Mouse (Mus musculus): ENCODE results near the gene Chn1. TPM values are rescaled to one million over a fixed set of nuclear protein-coding genes. Genes with fewer than 3 reads are reported as not detected.

The Chn1 gene
- polyA plus RNA-seq, 1 experiment from 2014 or later: 84.1 TPM

- Histone ChIP-seq H3K9ac (ENCODE audit: low read depth, low read length) (no peak overlapping the region), H3K36me3 (ENCODE audit: control insufficient read depth, insufficient read depth, low read length) (no peaks in the 10 kb centered on the region), H3K27me3 (ENCODE audit: control insufficient read depth, insufficient read depth, low read depth, low read length) (no peaks in the 10 kb centered on the region), H3K4me1 (ENCODE audit: control insufficient read depth, insufficient read depth, low read length) (no peaks in the 10 kb centered on the region), H3K9me3 (replicated peaks; ENCODE audit: control insufficient read depth, low read length, poor library complexity, severe bottlenecking) (no peaks in the 10 kb centered on the region), H3K27ac (ENCODE audit: low read length) (no peak overlapping the region), H3K4me3 (ENCODE audit: low read depth, low read length) (no peak overlapping the region), H3K4me2 (ENCODE audit: low read length) (no peak overlapping the region)
- WGBS: 32% methylated on average over 9 of the region's 9 CpGs
- ATAC-seq: no peak
Measured at GRCm38 (mm10) chr2:73596786-73597185, 178.4 kb downstream of the Chn1 start.

- Histone ChIP-seq H3K36me3 (ENCODE audit: control insufficient read depth, insufficient read depth, low read length) (no peaks in the 10 kb centered on the region), H3K4me1 (ENCODE audit: control insufficient read depth, insufficient read depth, low read length) (no peaks in the 10 kb centered on the region), H3K9ac (ENCODE audit: low read depth, low read length) (no peak overlapping the region), H3K4me3 (ENCODE audit: low read depth, low read length) (no peak overlapping the region), H3K27me3 (ENCODE audit: control insufficient read depth, insufficient read depth, low read depth, low read length) (no peaks in the 10 kb centered on the region), H3K27ac (ENCODE audit: low read length) (no peak overlapping the region), H3K4me2 (ENCODE audit: low read length) (no peak overlapping the region), H3K9me3 (replicated peaks; ENCODE audit: control insufficient read depth, low read length, poor library complexity, severe bottlenecking) (no peaks in the 10 kb centered on the region)
- no peak for ATAC-seq
- WGBS: 75% methylated on average over 5 of the region's 5 CpGs
Measured at GRCm38 (mm10) chr2:73596326-73596725, 178.8 kb downstream of the Chn1 start.

GRCm38 (mm10) chr2:73593101-73593439 is 182.1 kb downstream of the Chn1 start:
- 87% methylated on average over 2 of the region's 2 CpGs for WGBS
- Histone ChIP-seq H3K4me3 (ENCODE audit: low read depth, low read length) (no peak overlapping the region), H3K4me2 (ENCODE audit: low read length) (no peak overlapping the region), H3K9ac (ENCODE audit: low read depth, low read length) (no peak overlapping the region), H3K27ac (ENCODE audit: low read length) (no peak overlapping the region), H3K4me1 (ENCODE audit: control insufficient read depth, insufficient read depth, low read length) (peaks cover 8% of the 10 kb centered on the region; the same call in 1 of the 2 replicates), H3K9me3 (replicated peaks; ENCODE audit: control insufficient read depth, low read length, poor library complexity, severe bottlenecking) (no peaks in the 10 kb centered on the region), H3K36me3 (ENCODE audit: control insufficient read depth, insufficient read depth, low read length) (no peaks in the 10 kb centered on the region), H3K27me3 (ENCODE audit: control insufficient read depth, insufficient read depth, low read depth, low read length) (no peaks in the 10 kb centered on the region)
- ATAC-seq: no peak

GRCm38 (mm10) chr2:73592231-73593100 is 182.7 kb downstream of the Chn1 start:
- Histone ChIP-seq H3K36me3 (ENCODE audit: control insufficient read depth, insufficient read depth, low read length) (no peaks in the 10 kb centered on the region), H3K9me3 (replicated peaks; ENCODE audit: control insufficient read depth, low read length, poor library complexity, severe bottlenecking) (no peaks in the 10 kb centered on the region), H3K27me3 (ENCODE audit: control insufficient read depth, insufficient read depth, low read depth, low read length) (no peaks in the 10 kb centered on the region), H3K4me1 (ENCODE audit: control insufficient read depth, insufficient read depth, low read length) (peaks cover 8% of the 10 kb centered on the region; the same call in 1 of the 2 replicates), H3K4me2 (ENCODE audit: low read length) (no peak overlapping the region), H3K9ac (ENCODE audit: low read depth, low read length) (no peak overlapping the region), H3K4me3 (ENCODE audit: low read depth, low read length) (no peak overlapping the region), H3K27ac (ENCODE audit: low read length) (no peak overlapping the region)
- 80% methylated on average over 14 of the region's 14 CpGs for WGBS
- no peak for ATAC-seq

- WGBS: 50% methylated on average over 6 of the region's 6 CpGs
- Histone ChIP-seq H3K9ac (ENCODE audit: low read depth, low read length) (no peak overlapping the region), H3K4me2 (ENCODE audit: low read length) (no peak overlapping the region), H3K27me3 (ENCODE audit: control insufficient read depth, insufficient read depth, low read depth, low read length) (no peaks in the 10 kb centered on the region), H3K9me3 (replicated peaks; ENCODE audit: control insufficient read depth, low read length, poor library complexity, severe bottlenecking) (no peaks in the 10 kb centered on the region), H3K27ac (ENCODE audit: low read length) (no peak overlapping the region), H3K4me1 (ENCODE audit: control insufficient read depth, insufficient read depth, low read length) (peaks cover 8% of the 10 kb centered on the region; the same call in 1 of the 2 replicates), H3K36me3 (ENCODE audit: control insufficient read depth, insufficient read depth, low read length) (no peaks in the 10 kb centered on the region), H3K4me3 (ENCODE audit: low read depth, low read length) (no peak overlapping the region)
- no peak for ATAC-seq
Measured at GRCm38 (mm10) chr2:73591246-73591645, 183.9 kb downstream of the Chn1 start.

GRCm38 (mm10) chr2:73590106-73590505 is 185.0 kb downstream of the Chn1 start:
- Histone ChIP-seq H3K27ac (ENCODE audit: low read length) (no peak overlapping the region), H3K36me3 (ENCODE audit: control insufficient read depth, insufficient read depth, low read length) (no peaks in the 10 kb centered on the region), H3K9ac (ENCODE audit: low read depth, low read length) (no peak overlapping the region), H3K4me1 (ENCODE audit: control insufficient read depth, insufficient read depth, low read length) (peaks cover 13% of the 10 kb centered on the region), H3K27me3 (ENCODE audit: control insufficient read depth, insufficient read depth, low read depth, low read length) (no peaks in the 10 kb centered on the region), H3K4me3 (ENCODE audit: low read depth, low read length) (peak overlapping the region; percentile 21; the same call in 1 of the 2 replicates), H3K9me3 (replicated peaks; ENCODE audit: control insufficient read depth, low read length, poor library complexity, severe bottlenecking) (no peaks in the 10 kb centered on the region), H3K4me2 (ENCODE audit: low read length) (peak overlapping the region; percentile 48)
- 17% methylated on average over 12 of the region's 12 CpGs for WGBS
- no peak for ATAC-seq

- Histone ChIP-seq H3K4me1 (ENCODE audit: control insufficient read depth, insufficient read depth, low read length) (peaks cover 13% of the 10 kb centered on the region), H3K9me3 (replicated peaks; ENCODE audit: control insufficient read depth, low read length, poor library complexity, severe bottlenecking) (no peaks in the 10 kb centered on the region), H3K9ac (ENCODE audit: low read depth, low read length) (no peak overlapping the region), H3K4me3 (ENCODE audit: low read depth, low read length) (no peak overlapping the region), H3K4me2 (ENCODE audit: low read length) (no peak overlapping the region), H3K27me3 (ENCODE audit: control insufficient read depth, insufficient read depth, low read depth, low read length) (no peaks in the 10 kb centered on the region), H3K27ac (ENCODE audit: low read length) (no peak overlapping the region), H3K36me3 (ENCODE audit: control insufficient read depth, insufficient read depth, low read length) (no peaks in the 10 kb centered on the region)
- 72% methylated on average over 2 of the region's 2 CpGs for WGBS
- no peak for ATAC-seq
Measured at GRCm38 (mm10) chr2:73588951-73589350, 186.2 kb downstream of the Chn1 start.

- Histone ChIP-seq H3K4me1 (ENCODE audit: control insufficient read depth, insufficient read depth, low read length) (peaks cover 13% of the 10 kb centered on the region), H3K27ac (ENCODE audit: low read length) (no peak overlapping the region), H3K4me2 (ENCODE audit: low read length) (no peak overlapping the region), H3K36me3 (ENCODE audit: control insufficient read depth, insufficient read depth, low read length) (no peaks in the 10 kb centered on the region), H3K9me3 (replicated peaks; ENCODE audit: control insufficient read depth, low read length, poor library complexity, severe bottlenecking) (no peaks in the 10 kb centered on the region), H3K9ac (ENCODE audit: low read depth, low read length) (no peak overlapping the region), H3K27me3 (ENCODE audit: control insufficient read depth, insufficient read depth, low read depth, low read length) (peaks cover 4% of the 10 kb centered on the region; the same call in 1 of the 2 replicates), H3K4me3 (ENCODE audit: low read depth, low read length) (no peak overlapping the region)
- WGBS: 65% methylated on average over 4 of the region's 4 CpGs
- ATAC-seq: no peak
Measured at GRCm38 (mm10) chr2:73587109-73587506, 188.0 kb downstream of the Chn1 start.

- Histone ChIP-seq H3K9me3 (replicated peaks; ENCODE audit: control insufficient read depth, low read length, poor library complexity, severe bottlenecking) (no peaks in the 10 kb centered on the region), H3K27ac (ENCODE audit: low read length) (no peak overlapping the region), H3K27me3 (ENCODE audit: control insufficient read depth, insufficient read depth, low read depth, low read length) (peaks cover 4% of the 10 kb centered on the region; the same call in 1 of the 2 replicates), H3K9ac (ENCODE audit: low read depth, low read length) (no peak overlapping the region), H3K4me1 (ENCODE audit: control insufficient read depth, insufficient read depth, low read length) (peaks cover 13% of the 10 kb centered on the region), H3K36me3 (ENCODE audit: control insufficient read depth, insufficient read depth, low read length) (no peaks in the 10 kb centered on the region), H3K4me3 (ENCODE audit: low read depth, low read length) (no peak overlapping the region), H3K4me2 (ENCODE audit: low read length) (no peak overlapping the region)
- no peak for ATAC-seq
- 50% methylated on average over 10 of the region's 10 CpGs for WGBS
Measured at GRCm38 (mm10) chr2:73586392-73587108, 188.6 kb downstream of the Chn1 start.

Data from midbrain, embryonic 16.5 days (tissue).